Mouse (Mus musculus) ES-Bruce4 (cell line): ENCODE data around the gene Bckdha.

Source experiments
- EP300 ChIP-seq: IDR thresholded peaks from 2 replicates; pipeline ENCODE4 v1.6.1; 2011; ENCODE audit warnings: low read depth, low read length; ENCODE audit not compliant: insufficient read depth
- POLR2A ChIP-seq: IDR thresholded peaks from one replicate; pipeline ENCODE4 v1.8.1; 2011; ENCODE audit warnings: low read length; ENCODE audit not compliant: insufficient read depth

DNA sequence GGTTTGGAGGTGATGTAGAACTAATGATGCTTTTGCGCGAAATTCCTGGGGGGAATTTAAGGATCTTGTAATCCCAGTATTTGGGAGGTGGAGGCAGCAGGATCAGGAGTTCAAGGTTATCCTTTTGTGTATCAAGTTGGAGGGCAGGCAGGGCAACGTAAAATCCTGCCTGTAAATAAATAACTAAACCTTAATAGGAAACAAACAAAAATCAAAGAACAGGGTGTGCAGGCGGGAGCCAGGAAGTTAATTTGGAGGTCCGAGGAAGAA lies 39.1 kb downstream of the Bckdha start:
- TF ChIP-seq EP300 (no peak), POLR2A (no peak)
